Mouse (Mus musculus): ENCODE results near the gene Samd10.

Samd10 gene

DNA sequence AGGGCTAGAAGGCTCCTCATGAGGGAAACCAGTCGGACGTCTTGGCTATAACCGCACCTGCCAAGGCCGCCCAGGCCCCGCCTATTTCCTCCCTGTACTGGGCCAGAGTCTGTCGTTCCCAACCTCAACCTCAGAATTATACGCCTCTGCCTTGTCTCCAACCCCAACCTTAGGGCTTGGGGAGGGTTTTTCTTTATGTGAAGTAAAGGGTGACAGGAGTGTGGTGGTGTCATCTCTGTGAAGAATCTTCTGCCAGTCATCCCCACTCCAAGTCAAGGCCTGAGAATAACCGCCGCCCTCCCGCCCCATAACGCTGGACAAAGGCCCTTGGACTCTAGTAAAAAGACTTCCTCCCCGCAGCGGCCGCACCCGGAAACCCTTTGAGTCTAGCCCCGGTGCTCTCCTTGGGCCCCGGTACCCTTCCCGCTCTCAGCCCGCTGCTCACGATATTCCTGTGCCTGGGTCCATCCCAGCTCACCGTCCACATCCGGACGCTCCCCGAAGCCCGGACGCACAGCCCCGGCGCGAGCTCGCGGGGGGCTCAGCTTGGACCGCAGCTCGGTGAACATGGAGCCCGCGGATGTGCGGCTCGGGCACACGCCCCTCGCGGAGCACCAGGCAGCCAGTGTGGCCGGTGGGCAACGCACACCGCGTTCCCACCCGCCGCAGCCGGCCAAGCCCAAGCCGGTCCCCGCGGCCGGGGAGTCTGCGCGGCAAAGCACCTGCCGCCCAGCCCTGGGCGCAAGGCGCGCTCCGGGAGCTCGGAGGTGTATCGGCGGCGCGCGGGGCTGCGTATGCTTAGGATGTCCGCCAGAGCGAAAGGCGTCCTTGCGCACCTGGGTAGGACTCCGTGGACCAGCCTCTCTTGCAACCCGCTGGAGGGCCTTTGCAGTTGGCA is at the start of gene Samd10:
Samd10 (minus strand) TSS at position 759 of the 898 bp plus-strand sequence.
- DNase-seq: peak; percentile 76

DNA sequence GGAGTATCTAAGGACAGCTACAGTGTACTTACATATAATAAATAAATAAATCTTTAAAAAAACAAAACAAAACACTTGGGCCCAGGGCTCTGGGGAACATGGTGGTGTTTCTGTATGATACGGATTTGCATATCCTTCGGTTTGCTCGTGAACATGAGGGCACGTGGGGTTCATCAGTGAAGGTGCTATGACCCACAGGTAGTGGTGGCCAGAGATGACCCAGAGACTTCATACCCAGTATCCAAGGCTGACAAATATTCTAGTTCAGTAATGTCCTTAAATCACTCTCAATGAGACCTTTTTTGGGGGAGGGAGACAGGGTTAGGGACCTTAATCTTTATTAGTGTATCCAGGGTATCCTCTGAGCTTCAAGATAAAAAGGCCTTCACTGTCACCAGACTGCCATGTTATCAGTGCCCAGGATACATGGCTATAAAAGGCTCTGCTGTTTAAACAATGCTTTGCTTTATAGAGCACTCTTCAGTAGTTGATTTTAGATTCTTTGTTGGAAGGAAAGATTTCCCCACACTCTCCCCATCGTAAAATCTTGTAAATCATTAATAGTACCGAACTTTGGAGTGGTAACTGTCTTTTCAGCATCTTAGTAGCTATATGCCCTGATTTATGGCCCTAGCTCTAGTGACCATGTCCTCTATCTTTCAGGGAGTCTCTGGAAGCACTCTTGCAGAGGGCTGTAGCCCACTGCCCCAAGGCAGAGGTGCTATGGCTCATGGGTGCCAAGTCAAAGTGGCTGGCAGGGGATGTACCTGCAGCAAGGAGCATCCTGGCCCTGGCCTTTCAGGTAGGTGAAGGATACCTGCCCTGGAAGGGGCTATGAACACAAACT is 47.8 kb upstream of the Samd10 start:
- no peak for DNase-seq

DNA sequence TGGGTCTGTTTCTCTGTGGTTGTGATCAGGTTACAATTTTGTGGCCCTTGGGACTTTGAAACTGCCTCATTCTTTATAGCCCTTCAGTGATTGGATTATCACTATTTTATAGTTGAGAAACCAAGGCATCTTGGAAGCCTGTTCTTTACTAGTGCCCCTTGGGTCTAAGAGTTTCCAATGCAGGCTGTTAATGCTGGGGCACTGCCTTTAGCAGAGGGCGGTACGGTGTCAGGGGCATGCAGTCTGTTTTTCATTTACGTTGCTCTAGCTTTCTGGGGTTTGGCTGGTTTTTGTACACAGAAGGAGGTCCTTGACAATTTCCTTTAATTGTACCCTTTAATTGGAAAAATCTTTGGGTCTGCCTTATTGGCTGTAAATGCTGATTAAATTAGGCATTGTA is 46.7 kb upstream of the Samd10 start:
- DNase-seq: no peak

DNA sequence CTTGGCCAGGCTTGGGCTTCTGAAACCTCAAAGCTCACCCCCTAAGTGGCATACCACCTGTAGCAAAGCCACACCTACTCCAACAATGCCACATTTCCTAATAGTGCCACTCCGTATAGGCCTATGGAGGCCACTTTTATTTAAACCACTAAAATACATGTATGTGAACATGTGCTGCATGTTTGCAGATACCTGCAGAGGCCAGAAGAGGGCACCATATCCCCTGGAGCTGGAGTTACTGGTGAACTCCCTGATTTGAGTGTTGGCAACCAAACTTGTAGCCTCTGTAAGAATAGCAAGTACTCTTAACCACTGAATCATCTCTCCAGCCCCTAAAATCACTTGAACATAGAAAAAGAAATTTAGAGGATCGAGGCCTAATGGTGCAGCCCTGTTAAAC is 45.3 kb upstream of the Samd10 start:
- no peak for DNase-seq

DNA sequence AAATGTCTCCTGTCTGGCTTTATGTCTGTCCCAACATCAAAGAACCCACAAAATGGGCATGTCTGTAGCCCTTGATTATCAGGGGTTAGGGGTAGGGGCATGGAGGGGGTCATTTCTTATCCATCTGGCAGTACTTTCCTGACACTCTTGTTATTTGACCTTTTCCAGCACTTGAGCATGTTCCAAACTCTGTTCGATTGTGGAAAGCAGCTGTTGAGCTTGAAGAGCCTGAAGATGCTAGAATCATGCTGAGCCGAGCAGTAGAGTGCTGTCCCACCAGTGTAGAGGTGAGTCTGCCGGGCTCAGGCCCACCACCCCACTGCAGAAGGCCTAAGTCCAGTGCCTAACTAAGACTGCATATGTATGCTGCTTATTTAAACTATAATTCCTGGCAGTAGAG is 36.9 kb upstream of the Samd10 start:
- DNase-seq: no peak

DNA sequence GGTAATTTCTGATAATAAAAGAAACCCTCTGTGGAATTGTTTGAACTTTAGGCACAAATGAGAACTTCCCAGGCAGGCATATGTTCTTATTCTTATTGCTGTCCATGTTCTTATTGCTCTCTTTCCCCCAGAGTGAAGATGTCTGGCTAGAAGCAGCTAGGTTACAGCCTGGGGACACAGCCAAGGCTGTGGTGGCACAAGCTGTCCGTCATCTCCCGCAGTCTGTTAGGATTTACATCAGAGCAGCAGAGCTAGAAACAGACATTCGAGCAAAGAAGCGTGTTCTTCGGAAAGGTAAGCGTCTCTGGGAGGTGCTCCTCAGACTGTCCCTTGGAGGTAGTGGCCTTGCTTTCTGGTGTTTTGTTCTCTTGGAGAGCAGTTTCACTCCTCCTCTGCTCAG is 33.6 kb upstream of the Samd10 start:
- DNase-seq: no peak

DNA sequence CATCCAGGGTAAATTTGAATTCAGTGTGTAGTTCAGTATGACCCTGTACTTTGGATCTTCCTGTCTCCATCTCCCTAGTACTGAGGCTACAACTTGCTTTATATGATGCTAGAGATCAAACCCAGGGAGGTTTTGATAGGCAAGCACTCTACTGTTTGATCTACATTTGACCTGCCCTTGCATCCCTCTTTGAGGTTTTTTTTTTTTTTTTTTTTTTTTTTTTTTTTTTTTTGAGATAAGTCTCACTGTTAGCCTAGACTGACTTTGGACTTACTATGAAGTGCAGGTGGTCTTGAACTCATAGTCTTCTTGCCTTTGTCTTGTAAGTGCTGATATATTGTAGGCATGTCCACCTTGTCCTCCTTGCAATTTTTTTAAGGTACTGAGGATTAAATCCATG is 29.5 kb upstream of the Samd10 start:
- DNase-seq: no peak

DNA sequence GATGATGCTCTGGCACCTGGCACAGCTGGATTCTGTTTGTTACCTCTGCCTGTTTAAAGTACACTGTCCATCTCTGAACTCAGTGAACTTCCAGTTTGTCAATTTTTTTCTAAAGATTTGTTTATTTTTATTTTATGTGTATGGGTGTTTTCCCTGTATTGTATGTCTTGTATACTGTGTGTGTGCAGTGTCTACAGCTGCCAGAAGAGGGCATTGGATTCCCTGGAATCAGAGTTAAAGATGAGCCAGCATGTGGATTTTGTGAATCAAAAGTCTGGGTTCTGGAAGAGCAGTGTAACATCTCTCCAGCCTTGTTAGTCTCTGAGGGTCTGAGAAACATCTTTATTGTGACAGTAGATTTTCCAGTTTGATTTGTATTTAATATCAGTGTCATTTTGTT is 24.4 kb upstream of the Samd10 start:
- DNase-seq: no peak

DNA sequence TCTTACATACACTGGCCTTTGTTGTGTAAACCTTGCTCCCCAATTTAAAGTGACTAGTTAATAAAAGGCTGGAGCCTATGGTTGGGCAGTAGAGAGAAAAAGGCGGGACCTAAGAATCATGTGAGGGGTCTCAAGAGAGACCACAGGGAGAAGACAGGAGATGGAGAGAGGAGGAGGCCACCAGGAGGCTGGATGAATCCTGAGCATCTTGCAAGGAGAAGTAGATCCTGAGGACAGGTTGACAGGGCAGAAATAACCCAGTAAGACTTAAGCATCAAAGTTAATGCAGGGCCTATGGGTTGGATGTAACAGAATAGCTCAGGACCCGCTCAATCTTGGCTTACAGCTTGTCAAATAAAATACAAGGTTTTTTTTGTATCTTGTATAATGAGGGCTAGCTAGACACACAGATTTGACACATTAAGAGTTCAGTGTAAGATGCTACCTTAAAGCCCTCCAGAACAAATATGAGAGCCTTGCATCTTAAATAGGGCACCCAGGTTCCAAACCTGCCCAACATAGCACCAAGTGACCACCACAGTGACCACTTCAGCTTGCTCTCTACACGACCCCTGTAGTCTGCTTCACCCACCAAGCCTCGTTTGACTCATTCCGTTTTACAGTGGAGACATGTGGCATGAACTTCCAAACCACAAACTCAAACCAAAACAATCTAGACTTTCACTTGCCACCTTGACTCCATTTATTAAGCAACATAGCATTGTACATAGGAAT is 19.9 kb upstream of the Samd10 start:
- no peak for DNase-seq

DNA sequence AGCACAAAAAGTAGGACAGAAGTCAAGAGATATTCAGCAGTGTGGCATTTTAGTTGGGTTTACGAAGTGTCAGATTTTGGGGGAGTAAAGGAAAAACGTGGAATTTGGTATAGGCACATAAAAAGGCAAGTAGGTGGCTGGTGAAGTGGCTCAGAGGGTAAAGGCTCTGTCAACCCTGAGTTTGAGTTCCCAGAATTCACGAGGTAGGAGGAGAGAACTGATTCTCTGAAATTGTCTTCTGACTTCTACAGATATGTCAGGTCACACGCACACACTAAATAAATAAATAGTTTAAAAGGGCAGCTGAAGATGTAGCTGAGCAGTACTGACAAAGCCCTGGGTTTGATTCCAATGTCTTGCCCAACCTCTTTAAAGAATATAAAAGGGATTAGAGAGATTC is 3.4 kb upstream of the Samd10 start:
- DNase-seq: no peak

DNA sequence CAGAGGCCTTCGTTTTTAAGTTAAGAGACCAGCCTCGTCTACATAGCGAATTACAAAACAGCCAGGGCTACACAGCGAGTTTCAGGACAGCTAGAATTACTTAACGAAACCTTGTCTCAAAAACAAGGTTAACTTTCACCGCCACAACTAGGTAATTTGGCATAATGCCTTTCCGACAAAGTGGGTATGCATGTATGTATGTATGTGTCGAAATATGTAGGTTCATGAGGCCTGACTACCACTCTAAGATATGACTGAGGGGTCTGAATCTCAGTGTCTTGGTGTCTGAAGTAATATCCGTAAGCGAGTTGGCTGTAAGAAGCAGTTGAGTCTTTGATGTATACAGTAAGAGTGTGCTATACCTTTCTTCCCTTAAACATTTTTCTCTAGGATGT is 2.7 kb upstream of the Samd10 start:
- no peak for DNase-seq

DNA sequence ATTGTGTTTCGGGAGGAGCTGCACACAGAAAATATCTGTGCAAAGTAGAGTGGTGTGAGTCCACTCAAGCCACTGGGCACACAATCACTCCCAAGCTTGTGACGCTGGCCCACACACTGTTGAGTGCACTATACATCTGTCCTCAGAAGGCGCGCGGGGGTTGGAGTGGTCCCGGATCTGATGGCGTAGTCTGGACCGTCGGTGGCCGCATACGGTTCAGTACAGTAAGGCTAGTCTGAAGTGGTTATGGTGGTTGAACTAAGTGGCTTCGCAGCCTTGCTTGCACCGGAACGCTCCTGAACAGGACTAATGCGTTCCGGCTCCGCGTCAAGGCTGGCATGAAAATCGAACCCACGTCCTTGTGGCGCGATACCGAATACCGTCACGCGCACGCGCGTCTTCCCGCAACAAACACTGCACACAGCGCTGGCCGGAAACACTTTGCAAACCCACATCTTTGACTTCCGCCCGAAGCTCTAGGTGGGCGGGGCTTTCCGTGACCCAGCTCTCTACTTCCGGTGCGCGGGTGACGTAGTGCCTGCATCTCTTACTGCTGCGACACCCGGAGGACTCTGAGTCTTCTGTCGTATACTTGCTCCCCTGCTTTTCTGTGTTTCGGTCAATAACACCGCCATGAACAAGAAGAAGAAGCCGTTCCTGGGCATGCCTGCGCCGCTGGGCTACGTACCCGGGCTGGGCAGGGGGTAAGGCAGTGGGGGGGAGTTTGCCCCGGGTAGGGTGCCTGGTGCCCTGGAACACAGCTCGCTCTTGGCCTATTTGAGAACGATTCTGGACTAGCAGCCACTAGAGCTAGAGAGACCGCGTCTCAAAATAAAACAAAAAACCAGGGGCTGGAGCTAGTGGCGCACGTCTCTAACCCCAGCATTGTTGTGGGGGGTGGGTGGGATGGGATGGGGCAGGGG is 2.1 kb upstream of the Samd10 start:
- peak; percentile 98 for DNase-seq

DNA sequence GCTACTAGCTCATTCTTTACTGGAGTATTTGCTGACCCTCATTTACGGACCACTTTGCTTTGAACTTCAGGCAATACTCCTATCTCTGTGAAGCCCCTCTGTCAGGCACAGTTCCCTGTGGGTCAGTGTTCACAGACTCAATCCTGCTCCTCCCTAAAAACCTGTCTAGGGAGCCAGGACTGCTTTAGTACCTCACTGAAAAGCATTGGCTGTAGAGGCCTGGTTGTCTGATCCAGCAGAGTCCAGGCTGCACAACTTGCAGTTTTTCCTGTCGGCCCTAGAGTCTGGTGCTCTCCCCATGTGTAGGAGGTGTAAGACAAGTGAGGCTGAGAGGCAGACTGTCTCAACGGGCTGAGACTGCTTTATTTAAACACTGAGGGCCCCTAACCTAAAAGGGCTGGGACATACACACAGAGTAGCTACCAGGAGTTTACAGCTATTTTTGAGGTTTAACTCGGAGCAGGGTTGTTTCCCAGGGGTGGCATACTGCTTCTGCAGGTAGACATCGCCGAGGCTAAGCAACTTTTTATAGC is 1.3 kb upstream of the Samd10 start:
- DNase-seq: peak; percentile 52

DNA sequence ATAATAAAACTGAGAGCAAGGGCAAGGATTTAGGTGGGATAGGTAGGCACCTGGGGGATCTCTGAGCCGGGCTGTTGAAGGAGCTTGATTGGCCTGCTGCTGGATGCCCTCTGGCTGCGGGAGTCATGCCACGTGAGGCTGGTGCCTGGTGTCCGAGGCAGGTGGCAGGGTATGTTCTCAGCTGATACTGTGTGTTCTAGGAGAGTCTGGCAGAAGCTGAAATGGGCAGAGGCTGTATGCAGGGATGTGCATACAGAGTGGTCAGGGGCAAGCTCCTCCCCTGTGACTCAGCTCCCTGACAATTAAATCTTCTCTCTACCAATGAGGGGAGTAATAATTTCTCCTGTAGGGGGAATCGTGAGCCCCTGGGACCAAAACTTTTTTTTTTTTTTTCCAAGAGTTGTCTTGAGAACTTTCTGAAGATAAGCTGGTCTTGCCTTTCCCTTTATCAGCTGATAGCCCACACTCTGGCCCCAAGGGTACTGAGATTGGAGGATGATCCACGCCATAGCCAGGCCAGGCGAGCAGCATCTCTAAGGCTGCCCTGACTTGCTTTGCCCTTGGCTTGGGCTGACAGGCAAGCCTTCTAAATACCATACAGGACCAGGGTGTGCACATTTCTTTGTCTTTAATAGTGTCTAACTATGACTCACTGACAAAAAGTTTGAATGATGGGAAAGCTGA is 1.5 kb downstream of the Samd10 start:
- no peak for DNase-seq

DNA sequence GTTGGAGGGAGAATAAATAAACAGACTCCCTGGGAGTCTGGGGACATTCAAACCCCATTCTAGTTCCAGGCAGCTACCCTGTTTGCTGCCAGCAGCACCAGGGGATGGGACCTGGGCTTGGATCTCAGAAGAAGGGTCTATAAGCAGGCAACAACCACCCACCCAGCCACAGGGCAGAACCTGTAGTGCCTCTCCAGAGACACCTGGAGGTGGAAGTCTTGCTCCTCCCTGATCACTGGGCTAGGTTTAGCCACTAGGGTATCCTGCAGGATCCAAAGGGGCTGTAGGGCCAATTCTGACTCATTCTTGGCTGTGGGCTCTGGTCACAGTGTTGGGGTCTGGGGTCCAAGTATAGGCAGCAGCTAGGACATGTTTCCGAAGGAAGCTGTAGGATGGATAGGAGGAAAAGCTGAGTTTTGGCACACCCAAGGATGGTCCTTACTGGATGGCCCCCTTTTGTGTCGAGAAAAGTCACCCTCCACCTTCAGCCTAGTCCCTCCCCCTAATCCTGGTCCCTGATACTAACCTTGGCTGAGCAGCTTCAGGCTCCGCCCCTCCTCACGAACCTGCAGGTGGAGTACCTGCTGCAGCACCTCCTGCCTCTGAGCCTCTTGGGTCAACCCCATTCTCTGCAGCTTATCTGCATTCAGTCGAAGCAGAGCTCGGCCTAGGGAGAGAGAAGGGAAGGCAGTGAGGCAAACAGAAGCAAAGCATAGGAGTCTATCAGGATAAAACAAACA is 2.6 kb downstream of the Samd10 start:
- DNase-seq: no peak

DNA sequence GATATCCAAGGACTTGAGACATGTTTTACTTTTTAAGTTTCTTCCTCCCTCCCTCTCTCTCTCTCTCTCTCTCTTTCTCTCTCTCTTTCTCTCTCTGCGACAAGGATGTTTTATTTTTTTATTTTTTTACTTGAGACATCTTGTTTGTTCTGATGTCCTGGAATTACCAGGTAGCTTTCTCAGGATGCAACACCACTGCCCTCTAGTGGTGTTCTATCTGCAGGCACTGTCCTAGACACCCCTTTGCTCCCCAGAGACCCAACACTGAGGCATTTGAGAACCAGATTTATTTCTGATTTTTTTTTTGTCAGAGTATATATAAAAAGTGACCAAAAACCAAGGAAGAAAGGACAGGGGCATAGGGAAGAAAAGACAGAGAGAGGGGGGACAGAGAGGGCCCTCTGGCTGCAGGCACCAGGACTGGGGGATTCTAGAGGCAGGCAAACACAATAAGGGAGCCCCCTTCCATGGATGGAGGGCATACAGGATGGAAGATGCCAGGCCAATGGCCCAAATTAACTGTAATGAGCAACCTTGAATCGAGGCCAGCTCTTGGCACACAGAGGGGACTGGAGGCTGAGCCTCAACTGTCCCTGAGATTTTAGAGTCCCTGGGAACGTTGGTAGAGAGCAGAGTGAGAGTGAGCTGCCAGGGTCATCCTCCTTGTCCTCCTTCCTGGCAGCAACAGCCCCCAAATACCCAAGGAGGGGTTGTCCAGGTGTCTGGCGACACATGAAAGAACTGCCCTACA is 3.9 kb downstream of the Samd10 start:
- no peak for DNase-seq

DNA sequence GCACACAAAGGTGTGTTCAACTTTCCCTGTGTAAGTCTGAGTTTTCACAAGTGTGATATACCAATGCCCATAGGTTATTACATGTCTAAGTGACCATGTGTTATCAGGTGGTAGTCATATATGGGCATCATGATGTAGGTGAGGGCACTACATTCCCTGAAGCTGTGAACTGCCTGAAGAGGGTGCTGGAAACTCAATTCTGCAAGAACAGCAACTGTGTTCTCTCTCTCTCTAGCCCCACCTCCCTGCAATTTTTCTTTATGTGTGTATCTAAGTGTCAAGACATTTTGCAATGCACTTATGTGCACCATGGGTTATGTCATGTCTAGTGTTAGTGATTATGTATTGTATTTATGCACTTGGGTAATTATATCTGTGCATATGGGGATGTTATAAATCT is 5.1 kb downstream of the Samd10 start:
- no peak for DNase-seq

DNA sequence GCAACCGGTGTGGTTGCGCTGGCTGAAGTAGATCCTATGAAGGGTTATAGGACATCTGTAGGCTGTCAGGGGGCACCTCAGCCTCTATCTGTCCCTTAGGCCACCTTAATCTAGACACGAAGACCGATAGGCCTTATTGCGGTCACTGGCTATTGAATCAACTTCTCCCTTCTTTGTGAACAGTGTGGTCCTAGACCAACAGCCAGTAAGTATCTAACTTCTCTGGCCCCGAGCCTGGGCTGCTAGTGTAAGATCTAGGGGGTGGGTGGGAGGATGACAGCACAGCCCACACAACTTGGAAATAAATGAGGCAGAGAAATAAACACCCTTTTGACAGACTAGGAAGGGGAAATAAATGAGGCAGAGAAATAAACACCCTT is 6.0 kb downstream of the Samd10 start:
- no peak for DNase-seq

DNA sequence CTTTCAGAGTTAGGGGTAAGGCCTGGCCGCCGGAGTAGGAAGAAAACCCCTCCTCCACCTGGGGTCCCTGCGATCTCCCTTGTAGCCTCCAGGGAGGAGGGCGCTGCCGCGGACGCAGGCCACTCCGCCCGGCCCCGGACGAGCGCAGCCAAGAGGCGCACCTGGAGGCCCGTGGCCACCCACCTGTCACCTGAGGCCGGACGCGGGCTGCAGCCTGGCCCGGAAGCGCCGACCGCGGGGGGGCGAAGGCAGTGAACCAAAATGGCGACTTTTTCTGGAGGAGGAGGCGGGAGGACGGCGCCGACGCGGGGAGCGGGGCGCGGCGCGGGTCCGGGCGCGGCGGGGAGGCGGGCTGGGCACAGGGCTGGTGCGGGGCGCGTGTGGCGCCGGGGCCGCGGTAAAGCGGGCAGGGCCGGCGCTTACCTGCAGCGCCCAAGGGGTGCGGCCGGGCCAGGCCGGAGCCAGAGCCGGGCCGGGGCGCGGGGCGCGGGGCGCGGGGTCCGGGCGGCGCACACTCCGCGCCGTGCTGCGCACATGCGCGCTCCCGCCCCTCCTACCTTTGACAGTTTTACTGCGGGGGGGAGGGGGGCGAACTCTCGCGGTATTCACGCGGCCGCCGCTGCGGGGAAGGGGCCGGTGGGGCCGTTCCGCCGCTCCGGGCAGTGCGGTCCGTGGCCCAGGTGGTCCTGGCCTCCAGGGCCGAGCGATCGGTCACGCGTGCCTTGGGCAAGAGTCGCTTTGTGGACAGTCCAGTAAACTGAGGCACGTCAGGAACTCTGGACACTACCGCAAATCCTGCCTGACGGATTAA is 6.6 kb downstream of the Samd10 start, which contains the start of gene Zfp512b:
Zfp512b (minus strand) TSS at position 573 of the 811 bp plus-strand sequence.
- DNase-seq: peak; percentile 61
